Mouse (Mus musculus): ENCODE measurements around the gene Cdc45. TPM values are rescaled to one million over a fixed set of nuclear protein-coding genes. Genes with fewer than 3 reads are reported as not detected.
A peak's percentile ranks its signal among the peaks of the same experiment; 100 is the strongest.

Cdc45 gene
- polyA plus RNA-seq, 1 experiment from 2014 or later, result 9.6 TPM

DNA sequence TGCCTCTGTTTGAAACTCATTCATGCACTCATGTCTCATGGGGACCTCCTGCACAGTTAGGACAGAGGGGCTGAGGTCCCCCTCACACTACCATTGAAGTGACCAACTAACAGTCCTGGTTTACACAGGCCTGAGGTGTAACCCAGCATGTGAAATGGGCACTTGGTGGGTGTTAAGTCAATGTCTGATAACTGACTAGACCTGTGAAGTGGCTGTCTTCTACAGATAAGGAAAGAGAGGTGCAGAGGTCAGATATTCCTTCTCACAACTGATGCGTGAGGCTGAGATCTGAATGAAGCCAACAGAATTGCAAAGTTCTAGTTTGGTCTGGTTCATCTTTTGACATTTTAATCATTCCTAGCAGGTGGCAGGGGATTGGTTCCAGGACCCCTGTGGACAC is 26.3 kb downstream of the Cdc45 start:
- ATAC-seq (ENCODE audit: low read depth), result no peak
- WGBS, result 86% methylated on average over 1 of the region's 1 CpGs
- H3K27me3 ChIP-seq, result no peaks in the 10 kb centered on the region
- no peaks in the 10 kb centered on the region for H3K9me3 ChIP-seq
- H3K4me2 ChIP-seq, result no peak overlapping the region
- H3K27ac ChIP-seq (replicated peaks), result no peak overlapping the region
- H3K36me3 ChIP-seq, result peaks cover 12% of the 10 kb centered on the region; the same call in 1 of the 2 replicates
- H3K4me3 ChIP-seq, result no peak overlapping the region
- H3K4me1 ChIP-seq (replicated peaks), result no peaks in the 10 kb centered on the region
- H3K9ac ChIP-seq, result no peak overlapping the region

DNA sequence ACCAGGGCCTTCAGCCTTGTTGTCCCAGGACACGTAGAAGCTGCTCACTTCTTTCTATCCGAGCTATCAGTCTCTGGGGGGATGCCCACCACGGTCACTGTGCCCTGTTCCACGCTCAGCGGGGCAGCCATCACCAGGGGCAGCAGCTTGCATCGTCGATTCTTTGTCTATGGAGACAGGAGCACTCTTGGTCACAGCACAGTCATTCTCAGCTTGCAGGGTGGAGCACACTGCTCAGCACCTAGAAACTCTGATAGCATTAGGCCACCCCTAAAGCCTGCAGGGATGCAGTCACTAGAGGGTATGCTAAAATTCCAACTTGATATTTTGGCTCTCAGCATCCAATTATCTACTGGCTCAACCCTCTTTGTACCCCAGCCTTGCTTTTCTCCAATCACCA is 26.8 kb downstream of the Cdc45 start:
- Histone ChIP-seq H3K4me1 (replicated peaks) (no peaks in the 10 kb centered on the region), H3K27me3 (no peaks in the 10 kb centered on the region), H3K36me3 (peaks cover 11% of the 10 kb centered on the region; the same call in 1 of the 2 replicates), H3K4me3 (no peak overlapping the region), H3K4me2 (no peak overlapping the region), H3K27ac (replicated peaks) (no peak overlapping the region), H3K9me3 (no peaks in the 10 kb centered on the region), H3K9ac (no peak overlapping the region)
- 96% methylated on average over 7 of the region's 7 CpGs for WGBS
- no peak for ATAC-seq (ENCODE audit: low read depth)

DNA sequence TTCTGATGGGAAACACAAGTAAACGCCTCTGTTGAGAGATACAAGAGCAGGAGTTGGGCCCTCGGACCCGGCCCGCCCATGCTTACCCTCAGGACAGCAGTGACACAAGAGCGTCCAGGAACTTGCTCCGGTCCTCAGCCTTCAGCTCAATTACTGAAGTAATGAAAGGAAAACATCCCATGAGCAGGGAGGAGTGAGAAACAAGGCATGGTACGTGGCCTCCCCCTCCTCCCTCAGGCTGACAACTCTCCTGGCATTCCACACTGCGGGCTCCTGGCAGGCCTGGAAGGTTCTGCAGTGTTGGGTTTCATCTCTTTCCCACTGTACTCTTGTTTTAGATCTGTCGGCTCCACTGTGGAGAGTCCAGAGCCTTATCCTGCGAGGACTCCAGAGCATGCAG is 30.0 kb downstream of the Cdc45 start:
- Histone ChIP-seq H3K9me3 (no peaks in the 10 kb centered on the region), H3K27me3 (peaks cover 27% of the 10 kb centered on the region), H3K27ac (replicated peaks) (no peak overlapping the region), H3K9ac (no peak overlapping the region), H3K4me3 (no peak overlapping the region), H3K36me3 (peaks cover 4% of the 10 kb centered on the region; the same call in 1 of the 2 replicates), H3K4me2 (no peak overlapping the region), H3K4me1 (replicated peaks) (peaks cover 13% of the 10 kb centered on the region)
- WGBS, result 91% methylated on average over 10 of the region's 10 CpGs
- no peak for ATAC-seq (ENCODE audit: low read depth)

DNA sequence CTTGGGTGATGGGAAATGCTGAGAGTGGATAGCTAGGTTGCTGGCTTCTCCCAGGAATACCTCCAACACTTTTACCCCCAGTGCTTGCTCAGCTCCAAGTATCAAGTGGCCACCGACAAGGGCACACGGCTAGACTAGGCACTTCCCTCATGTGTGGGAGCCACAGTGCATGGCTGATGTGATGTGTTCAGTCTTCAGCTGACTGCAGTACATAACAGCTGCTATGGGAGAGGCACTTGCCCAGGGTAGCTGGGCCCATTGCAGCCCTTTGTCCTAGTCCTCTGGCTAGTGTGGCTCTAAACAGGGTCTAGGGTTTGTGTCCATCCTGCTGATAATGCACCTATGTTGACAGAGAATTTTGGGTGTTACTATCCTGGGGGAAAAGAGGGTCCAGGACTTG is 33.3 kb downstream of the Cdc45 start:
- Histone ChIP-seq H3K27ac (replicated peaks) (peak overlapping the region; percentile 25), H3K9me3 (no peaks in the 10 kb centered on the region), H3K4me3 (peak overlapping the region; percentile 45), H3K27me3 (peaks cover 51% of the 10 kb centered on the region), H3K9ac (peak overlapping the region; percentile 47; the same call in 1 of the 2 replicates), H3K36me3 (no peaks in the 10 kb centered on the region), H3K4me1 (replicated peaks) (peaks cover 25% of the 10 kb centered on the region), H3K4me2 (0 out of 2 replicates have a peak overlapping the region, but pooled peaks have one; percentile 11)
- 59% methylated on average over 2 of the region's 2 CpGs for WGBS
- no peak for ATAC-seq (ENCODE audit: low read depth)

DNA sequence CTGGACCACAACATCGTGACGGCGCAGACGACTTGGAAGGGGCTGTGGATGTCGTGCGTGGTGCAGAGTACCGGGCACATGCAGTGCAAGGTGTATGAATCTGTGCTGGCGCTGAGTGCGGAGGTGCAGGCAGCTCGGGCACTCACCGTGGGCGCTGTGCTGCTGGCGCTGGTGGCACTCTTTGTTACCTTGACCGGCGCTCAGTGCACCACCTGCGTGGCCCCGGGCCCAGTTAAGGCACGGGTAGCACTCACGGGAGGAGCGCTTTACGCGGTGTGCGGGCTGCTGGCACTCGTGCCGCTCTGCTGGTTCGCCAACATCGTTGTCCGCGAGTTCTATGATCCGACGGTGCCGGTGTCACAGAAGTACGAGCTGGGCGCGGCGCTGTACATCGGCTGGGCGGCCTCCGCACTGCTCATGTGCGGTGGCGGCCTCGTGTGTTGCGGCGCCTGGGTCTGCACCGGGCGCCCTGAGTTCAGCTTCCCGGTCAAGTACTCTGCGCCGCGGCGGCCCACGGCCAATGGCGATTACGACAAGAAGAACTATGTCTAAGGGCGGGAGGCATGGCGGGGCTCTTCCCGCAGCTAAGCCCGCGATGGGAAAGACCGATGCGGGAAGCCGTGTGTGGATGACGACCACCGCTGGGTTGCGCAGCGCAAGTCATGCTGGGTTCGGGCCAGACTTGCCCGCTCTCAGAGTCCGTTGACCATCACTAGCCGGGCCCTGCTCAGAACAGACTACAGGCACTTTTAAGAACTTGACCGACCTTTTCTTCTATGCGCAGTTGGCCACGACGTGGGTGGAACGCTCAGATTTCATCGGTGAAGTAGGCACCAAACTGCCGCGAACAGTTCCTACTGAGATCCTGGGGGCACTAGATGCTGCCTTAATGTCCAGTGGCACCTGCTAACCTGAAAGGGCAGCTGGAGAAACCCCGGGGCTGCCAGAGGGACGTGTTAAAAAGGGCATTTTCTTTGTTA is 34.4 kb downstream of the Cdc45 start:
- H3K9me3 ChIP-seq, result no peaks in the 10 kb centered on the region
- peak overlapping the region; percentile 45 for H3K4me3 ChIP-seq
- 2% methylated on average over 80 of the region's 80 CpGs for WGBS
- ATAC-seq (ENCODE audit: low read depth), result peak; percentile 70
- H3K4me1 ChIP-seq (replicated peaks), result peaks cover 25% of the 10 kb centered on the region
- H3K27me3 ChIP-seq, result peaks cover 51% of the 10 kb centered on the region
- peak overlapping the region; percentile 65 for H3K4me2 ChIP-seq
- peak overlapping the region; percentile 25 for H3K27ac ChIP-seq (replicated peaks)
- peak overlapping the region; percentile 66 for H3K9ac ChIP-seq
- no peaks in the 10 kb centered on the region for H3K36me3 ChIP-seq

DNA sequence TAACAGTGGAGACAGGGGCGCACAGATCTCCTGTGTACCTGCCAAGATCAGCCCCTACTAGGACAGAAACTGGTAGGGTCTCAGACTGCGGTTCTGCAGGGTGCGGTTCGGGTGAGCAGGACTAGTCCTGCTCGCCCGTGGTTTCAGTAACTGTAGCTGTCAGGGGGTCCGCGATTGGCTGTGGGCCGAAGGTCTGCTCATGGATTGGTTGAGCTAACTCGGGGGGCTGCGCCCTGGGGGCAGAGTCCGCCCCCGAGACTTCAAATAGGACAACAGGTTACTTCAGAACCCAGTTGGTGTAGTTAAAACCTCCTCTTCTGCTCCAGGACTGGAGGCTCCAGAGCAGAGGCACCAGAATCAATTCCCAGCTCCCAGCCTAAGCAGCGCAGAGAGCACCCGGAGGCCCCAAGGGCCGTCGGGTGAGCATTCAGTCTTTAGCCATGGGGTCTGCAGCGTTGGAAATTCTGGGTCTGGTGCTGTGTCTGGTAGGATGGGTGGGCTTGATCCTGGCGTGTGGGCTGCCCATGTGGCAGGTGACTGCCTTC is 35.2 kb downstream of the Cdc45 start, which contains the start of gene Cldn5:
Gene Cldn5 (plus strand): TSS at position 292 of the 545 bp plus-strand sequence.
- Histone ChIP-seq H3K9me3 (no peaks in the 10 kb centered on the region), H3K36me3 (no peaks in the 10 kb centered on the region), H3K27me3 (peaks cover 51% of the 10 kb centered on the region), H3K4me1 (replicated peaks) (peaks cover 25% of the 10 kb centered on the region), H3K9ac (peak within 1 kb of the TSS; percentile 66), H3K4me2 (peak within 1 kb of the TSS; percentile 65), H3K27ac (replicated peaks) (peak within 1 kb of the TSS; percentile 25), H3K4me3 (peak within 1 kb of the TSS; percentile 45)
- peak; percentile 38 for ATAC-seq (ENCODE audit: low read depth)
- 3% methylated on average over 19 of the region's 19 CpGs for WGBS

DNA sequence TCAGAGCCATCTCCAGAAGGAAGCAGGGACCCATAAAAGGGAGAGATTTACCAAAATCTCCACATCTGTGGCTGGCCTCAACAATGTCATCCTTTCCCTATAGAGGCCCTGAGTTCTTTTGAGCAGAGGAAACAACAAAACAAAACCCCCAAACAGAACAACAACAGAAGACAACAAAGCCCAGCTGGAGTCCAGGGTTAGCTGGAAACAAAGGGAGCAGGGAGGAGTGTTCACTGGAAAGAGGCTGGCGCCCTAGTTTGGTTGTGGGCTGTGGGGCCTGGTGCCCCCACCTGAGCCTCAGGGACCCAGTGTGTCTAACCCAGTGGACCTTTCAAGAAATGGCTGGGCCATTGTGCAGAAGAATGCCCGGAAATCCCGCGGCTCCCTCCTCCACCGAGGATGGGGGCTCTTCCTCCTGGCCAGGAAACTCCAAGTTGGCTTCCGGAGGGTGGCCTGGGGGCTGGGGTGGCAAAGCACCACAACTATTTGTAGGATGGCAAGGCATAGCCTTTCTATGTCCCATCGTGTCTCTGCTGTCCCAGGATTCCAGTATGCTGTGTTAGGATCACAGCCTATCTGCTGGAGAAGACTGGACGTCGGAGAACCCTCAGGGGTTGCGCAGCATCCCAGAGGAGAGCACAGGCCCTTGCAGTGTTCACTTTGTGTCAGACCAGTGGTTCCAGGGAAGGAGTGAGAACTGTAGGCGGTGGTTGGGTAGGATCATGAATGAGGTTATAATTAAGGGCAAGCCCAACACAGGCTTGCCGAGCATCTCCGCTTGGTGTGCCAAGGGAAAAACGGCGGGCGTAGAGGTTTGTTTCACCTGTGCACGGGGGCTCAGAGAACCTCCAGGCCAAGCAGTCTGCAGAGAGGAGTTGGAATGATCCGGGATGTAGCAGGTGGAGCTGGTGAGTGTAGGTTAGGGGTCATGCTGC is 35.9 kb downstream of the Cdc45 start:
- no peak overlapping the region for H3K27ac ChIP-seq (replicated peaks)
- H3K4me3 ChIP-seq, result 0 out of 2 replicates have a peak overlapping the region, but pooled peaks have one; percentile 45
- H3K4me1 ChIP-seq (replicated peaks), result peaks cover 25% of the 10 kb centered on the region
- H3K27me3 ChIP-seq, result peaks cover 51% of the 10 kb centered on the region
- no peak overlapping the region for H3K9ac ChIP-seq
- H3K36me3 ChIP-seq, result no peaks in the 10 kb centered on the region
- peak overlapping the region; percentile 65 for H3K4me2 ChIP-seq
- no peaks in the 10 kb centered on the region for H3K9me3 ChIP-seq
- no peak for ATAC-seq (ENCODE audit: low read depth)
- WGBS, result 30% methylated on average over 18 of the region's 18 CpGs

DNA sequence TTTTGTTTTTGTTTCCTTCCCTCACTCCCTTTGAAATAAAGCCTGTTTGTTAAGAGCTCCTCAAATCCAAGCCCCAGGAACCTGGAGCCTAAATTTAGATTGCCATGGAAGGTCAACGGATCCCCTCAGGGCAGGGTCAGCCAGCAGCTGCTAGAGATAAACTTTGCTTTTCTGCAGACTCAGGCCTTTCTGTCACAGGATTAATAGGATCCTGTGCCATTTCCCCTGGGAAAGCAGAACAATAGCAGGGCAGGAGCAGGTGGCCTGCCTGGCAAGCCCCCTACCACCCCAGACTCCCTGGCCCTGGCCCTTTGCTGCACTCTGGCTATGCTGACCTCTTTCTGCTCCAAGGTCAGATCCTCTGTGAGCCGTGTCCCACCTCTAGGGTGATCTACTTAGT is 37.9 kb downstream of the Cdc45 start:
- H3K9me3 ChIP-seq, result no peaks in the 10 kb centered on the region

DNA sequence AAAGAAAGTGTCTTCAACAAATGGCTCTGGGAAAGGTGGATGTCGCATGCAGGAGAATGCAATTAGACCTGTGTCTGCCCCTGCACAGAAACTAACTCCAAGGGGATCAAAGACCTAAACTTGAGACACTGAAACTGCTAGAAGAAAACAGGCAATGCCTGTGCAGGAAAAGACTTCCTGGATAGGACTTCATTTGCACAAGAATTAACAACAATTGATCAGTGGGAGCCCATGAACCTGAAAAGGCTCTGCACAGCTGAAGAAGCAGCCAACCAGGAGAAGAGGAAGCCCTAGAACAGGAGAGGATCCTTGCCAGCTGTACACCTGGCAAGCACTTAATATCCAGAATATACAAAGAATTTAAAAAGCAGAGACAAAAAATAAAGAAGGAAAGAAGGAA is 42.3 kb downstream of the Cdc45 start:
- no peaks in the 10 kb centered on the region for H3K9me3 ChIP-seq
- H3K36me3 ChIP-seq, result no peaks in the 10 kb centered on the region
- H3K4me2 ChIP-seq, result no peak overlapping the region
- 0 out of 2 replicates have a peak, but pooled peaks cover 6% of the 10 kb centered on the region for H3K4me1 ChIP-seq (replicated peaks)
- H3K27ac ChIP-seq (replicated peaks), result no peak overlapping the region
- H3K4me3 ChIP-seq, result no peak overlapping the region
- WGBS, result 67% methylated on average over 1 of the region's 1 CpGs
- 0 out of 2 replicates have a peak, but pooled peaks cover 1% of the 10 kb centered on the region for H3K27me3 ChIP-seq
- no peak for ATAC-seq (ENCODE audit: low read depth)
- H3K9ac ChIP-seq, result no peak overlapping the region

More for the DNA sequence above, 37.9 kb downstream of the Cdc45 start:
- ATAC-seq (ENCODE audit: low read depth), result no peak
- Histone ChIP-seq H3K4me3 (no peak overlapping the region), H3K4me2 (no peak overlapping the region), H3K4me1 (replicated peaks) (peaks cover 25% of the 10 kb centered on the region), H3K27ac (replicated peaks) (no peak overlapping the region), H3K36me3 (no peaks in the 10 kb centered on the region), H3K9ac (no peak overlapping the region), H3K27me3 (peaks cover 46% of the 10 kb centered on the region)
- 40% methylated on average over 2 of the region's 2 CpGs for WGBS

DNA sequence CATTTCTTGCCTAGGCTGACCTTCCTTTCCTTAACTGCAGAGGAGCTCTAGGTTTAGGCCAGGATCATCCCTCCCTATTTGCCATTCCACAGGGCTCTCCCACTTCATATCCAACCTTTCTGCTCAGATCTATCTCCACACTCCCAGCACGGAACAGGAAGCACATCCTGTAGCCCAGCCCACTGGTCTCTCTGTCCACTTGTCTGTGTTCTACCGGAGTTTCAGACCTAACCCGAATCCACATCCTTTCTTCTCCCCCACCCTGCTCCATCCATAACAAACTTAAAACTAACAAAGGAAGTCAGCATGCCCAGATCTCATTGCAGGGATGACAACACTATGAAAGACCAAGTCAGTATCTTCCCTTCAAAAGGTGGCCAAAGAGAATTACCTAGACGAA is 45.4 kb downstream of the Cdc45 start:
- Histone ChIP-seq H3K9ac (no peak overlapping the region), H3K9me3 (no peaks in the 10 kb centered on the region), H3K27ac (replicated peaks) (no peak overlapping the region), H3K4me2 (no peak overlapping the region), H3K4me3 (no peak overlapping the region), H3K4me1 (replicated peaks) (no peaks in the 10 kb centered on the region), H3K36me3 (no peaks in the 10 kb centered on the region), H3K27me3 (no peaks in the 10 kb centered on the region)
- 80% methylated on average over 4 of the region's 4 CpGs for WGBS
- ATAC-seq (ENCODE audit: low read depth), result no peak

DNA sequence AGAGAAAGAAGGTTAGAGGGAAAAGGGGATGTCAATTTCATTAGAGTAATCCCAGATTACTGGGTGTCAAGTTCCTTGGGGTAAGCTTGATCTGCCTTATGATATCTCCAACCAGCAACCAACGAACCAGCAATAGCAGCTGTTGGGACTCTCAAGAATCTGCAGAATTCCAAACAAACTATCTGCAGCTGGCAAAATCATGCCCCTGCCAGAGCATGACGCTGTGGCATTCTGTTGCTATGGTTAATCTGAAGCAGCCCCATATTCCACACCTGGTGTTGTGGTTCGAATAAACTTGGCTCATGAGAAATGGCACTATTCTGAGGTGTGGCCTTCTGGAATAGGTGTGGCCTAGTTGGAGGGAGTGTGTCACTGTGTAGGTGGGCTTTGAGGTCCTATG is 48.8 kb downstream of the Cdc45 start:
- Histone ChIP-seq H3K27me3 (no peaks in the 10 kb centered on the region), H3K36me3 (no peaks in the 10 kb centered on the region), H3K9me3 (no peaks in the 10 kb centered on the region), H3K27ac (replicated peaks) (no peak overlapping the region), H3K4me3 (no peak overlapping the region), H3K4me1 (replicated peaks) (no peaks in the 10 kb centered on the region), H3K9ac (no peak overlapping the region), H3K4me2 (no peak overlapping the region)
- 87% methylated on average over 3 of the region's 3 CpGs for WGBS
- no peak for ATAC-seq (ENCODE audit: low read depth)
